Mouse (Mus musculus) erythroblast, embryonic 14.5 days (primary cell): Measurements from ENCODE around the gene Kif18b.

Experiments used
- GATA1 ChIP-seq: IDR thresholded peaks from 2 replicates; pipeline ENCODE4 v1.6.1; 2012; ENCODE audit warnings: low read length, inconsistent platforms, mixed read lengths
- TAL1 ChIP-seq: IDR thresholded peaks from 3 replicates; pipeline ENCODE4 v1.6.1; 2012; ENCODE audit warnings: low read length, inconsistent platforms, mixed read lengths

- TF ChIP-seq GATA1 = no peak
- no peak for TF ChIP-seq TAL1
These were observed 28.3 kb downstream of the Kif18b start for GRCm38 (mm10) chr11:102896641-102897040.
